Mouse (Mus musculus): Measurements from ENCODE around the gene Gm45844. TPM values are rescaled to one million over a fixed set of nuclear protein-coding genes. Genes with fewer than 3 reads are reported as not detected.
"Not testable (repeated sequence)": the region's sequence is repeated elsewhere in the genome, so short reads cannot be mapped to it uniquely, and the experiment has no call there.

Gene Gm45844
- total RNA-seq (2022): 1 to 10 TPM in 2 of 4 experiments, under 1 TPM in 2; 0.43 to 2.9 (median 1.9) TPM

- DNase-seq (ENCODE audit: low spot score in 2 of 2): peak; percentile 81 to 89
These were observed at the start of gene Gm45844 for GRCm38 (mm10) chr7:7277966-7278567. Gene Gm45844 (minus strand): TSS chr7:7278289.

- peak in 1 of 2 experiments; percentile 19 for DNase-seq (ENCODE audit: low spot score in 2 of 2)
These were observed 17.5 kb upstream of the Gm45844 start for GRCm38 (mm10) chr7:7295595-7295994.

GRCm38 (mm10) chr7:7281383-7281782 lies 3.3 kb upstream of the Gm45844 start:
- no peak for DNase-seq (ENCODE audit: low spot score in 2 of 2)

GRCm38 (mm10) chr7:7277556-7277955 lies 533 bp downstream of the Gm45844 start:
- not testable (repeated sequence) for DNase-seq (ENCODE audit: low spot score in 2 of 2)

GRCm38 (mm10) chr7:7247228-7247627 lies 30.9 kb downstream of the Gm45844 start, which contains the start of gene Vmn2r29:
Gene Vmn2r29 (minus strand): TSS chr7:7247328.
- not testable (repeated sequence) for DNase-seq (ENCODE audit: low spot score in 2 of 2)

- not testable (repeated sequence) for DNase-seq (ENCODE audit: low spot score in 2 of 2)
These were observed 68.6 kb downstream of the Gm45844 start, which contains the start of gene Zfp772 for GRCm38 (mm10) chr7:7209313-7210151. Gene Zfp772 (minus strand): TSS chr7:7209998.

GRCm38 (mm10) chr7:7188191-7188942 lies 89.7 kb downstream of the Gm45844 start:
- peak; percentile 22 to 29 for DNase-seq (ENCODE audit: low spot score in 2 of 2)

- DNase-seq (ENCODE audit: low spot score in 2 of 2): no peak
These were observed 90.5 kb downstream of the Gm45844 start for GRCm38 (mm10) chr7:7187417-7188190.

- DNase-seq (ENCODE audit: low spot score in 2 of 2): no peak
These were observed 92.2 kb downstream of the Gm45844 start for GRCm38 (mm10) chr7:7185897-7186296.

GRCm38 (mm10) chr7:7171227-7172147 lies 106.6 kb downstream of the Gm45844 start, which contains the start of gene Zfp418:
Gene Zfp418 (plus strand): TSS chr7:7171330.
- peak; percentile 9 to 27 for DNase-seq (ENCODE audit: low spot score in 2 of 2)

Small RNA genes within 50 kb of the gene (microRNA-seq; reads per million reads assigned to microRNA genes)
- gene Mir5620: not detected

Other genes with a start within 250 kb of the Gm45844 start
- gene Zfp954, start 156.8 kb downstream of the Gm45844 start, total RNA-seq (2022): 1 to 10 TPM; 3.1 to 4.8 (median 3.5) TPM
- 1 to 10 TPM in 2 of 4 experiments, under 1 TPM in 2; 0.65 to 2.0 (median 1.0) TPM for gene Zfp773, start 141.5 kb downstream of the Gm45844 start, total RNA-seq (2022)
- 1 to 10 TPM; 1.3 to 2.6 (median 1.9) TPM for gene Zfp418, start 107.0 kb downstream of the Gm45844 start, total RNA-seq (2022)
- gene Zfp772, start 68.3 kb downstream of the Gm45844 start, total RNA-seq (2022): 1 to 10 TPM; 2.2 to 3.2 (median 2.3) TPM
- gene Vmn2r29, start 31.0 kb downstream of the Gm45844 start, total RNA-seq (2022): under 1 TPM in 2 of 4 experiments, not detected in 2; 0.18 to 0.21 TPM
- 10 to 100 TPM; 34.5 to 39.9 (median 36.4) TPM for gene Clcn4, start 22.6 kb upstream of the Gm45844 start, total RNA-seq (2022)
- gene Vmn2r30, start 59.3 kb upstream of the Gm45844 start, total RNA-seq (2022): not detected
- not detected for gene Gm45783, start 96.3 kb upstream of the Gm45844 start, total RNA-seq (2022)
- not detected for gene Vmn2r31, start 121.4 kb upstream of the Gm45844 start, total RNA-seq (2022)
- not detected for gene Vmn2r32, start 201.7 kb upstream of the Gm45844 start, total RNA-seq (2022)